Mouse (Mus musculus) cortical plate, adult 2 months (tissue): Measurements from ENCODE around the gene Isy1.

ENCODE experiments used
- CTCF ChIP-seq: fragments of 200-500 bp; IDR thresholded peaks from 2 replicates; pipeline ENCODE4 v1.5.1; 2011; ENCODE audit warnings: mild to moderate bottlenecking, control low read depth, low read length; ENCODE audit not compliant: insufficient read depth; ENCODE audit errors: extremely low read depth
- POLR2A ChIP-seq: fragments of 200-500 bp; IDR thresholded peaks from 2 replicates; pipeline ENCODE4 v1.6.1; 2011; ENCODE audit warnings: mild to moderate bottlenecking, low read length, control low read depth; ENCODE audit not compliant: insufficient read depth; ENCODE audit errors: extremely low read depth

DNA sequence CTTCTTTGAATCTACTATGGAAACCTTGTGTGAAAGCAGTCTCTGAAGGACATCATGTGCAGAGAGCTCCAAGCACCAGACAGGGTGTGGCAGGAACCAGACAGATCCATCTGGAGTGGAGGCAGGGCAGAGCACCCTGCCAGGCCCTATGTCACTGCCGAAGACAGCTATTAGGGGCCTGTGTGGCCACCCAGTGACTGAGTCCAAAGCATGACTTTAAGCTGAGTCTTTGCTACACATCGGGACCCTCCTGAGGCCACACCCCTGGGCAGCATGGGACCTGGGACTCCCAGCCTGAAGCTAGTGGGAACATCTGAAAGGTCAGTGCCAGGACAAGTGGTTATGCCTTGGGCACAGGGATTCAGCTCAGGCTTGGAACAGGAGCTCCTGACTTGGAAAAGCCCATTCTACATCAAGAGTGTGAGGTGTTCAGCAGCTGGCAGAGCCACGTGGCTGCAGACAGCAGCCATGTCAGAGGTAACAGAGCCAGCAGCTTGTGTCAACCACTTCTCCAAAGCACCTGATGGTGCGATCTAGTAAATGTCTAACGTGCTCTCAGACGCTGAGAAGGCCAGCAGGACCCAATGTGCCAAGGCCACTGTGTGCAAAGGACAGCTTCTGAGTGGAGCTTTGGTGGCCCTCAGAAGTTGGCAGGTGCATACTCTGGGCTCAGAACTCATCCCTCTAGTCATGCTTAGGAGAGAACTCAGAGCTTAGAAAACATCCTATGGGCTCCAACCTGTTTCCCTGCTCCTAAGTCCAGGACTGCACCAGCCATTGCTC, 51.3 kb downstream of the Isy1 start:
- TF ChIP-seq POLR2A (no peak), CTCF (no peak)
